Mouse (Mus musculus) liver, postnatal 0 days (tissue): ENCODE results near the gene Olfr986.
"Not testable (repeated sequence)": the region's sequence is repeated elsewhere in the genome, so short reads cannot be mapped to it uniquely, and the experiment has no call there.

Experiments used
- CTCF ChIP-seq: sonication (generic); IDR thresholded peaks from 2 replicates; pipeline ENCODE4 v1.5.1; 2016; ENCODE audit warnings: antibody characterized with exemption, low read depth
- EP300 ChIP-seq: IDR thresholded peaks from 2 replicates; pipeline ENCODE4 v1.6.1; 2016; ENCODE audit warnings: antibody characterized with exemption, low read depth, mild to moderate bottlenecking

DNA sequence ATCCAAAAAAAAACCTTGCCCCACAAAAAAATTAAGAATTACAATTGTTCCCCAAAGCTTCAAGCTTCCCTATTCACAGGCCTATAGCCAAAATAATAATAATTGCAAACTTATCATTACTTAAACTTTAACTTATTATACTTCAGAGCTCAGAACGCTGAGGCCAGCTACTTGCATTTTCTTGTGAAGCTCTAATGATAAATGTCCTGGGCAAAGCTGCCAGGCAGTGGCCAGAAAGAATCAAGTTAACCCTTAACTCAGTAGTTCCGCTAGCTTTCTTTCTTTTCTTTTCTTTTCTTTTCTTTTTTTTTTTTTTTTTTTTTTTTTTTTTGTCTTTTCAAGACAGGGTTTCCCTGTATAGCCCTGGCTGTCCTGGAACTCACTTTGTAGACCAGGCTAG is 4.4 kb downstream of the Olfr986 start:
- TF ChIP-seq CTCF, EP300: not testable (repeated sequence)
